Mouse (Mus musculus) gastrocnemius, adult 8-10 months (tissue): ENCODE measurements around the gene Aimp2. TPM values are rescaled to one million over a fixed set of nuclear protein-coding genes. Genes with fewer than 3 reads are reported as not detected.
A peak's percentile ranks its signal among the peaks of the same experiment; 100 is the strongest.

ENCODE experiments used
- DNase-seq, 2 experiments: peaks; one replicate each; pipeline ENCODE4 v3.0.0; 2022; ENCODE audit warnings: low spot score in 2 of 2
- total RNA-seq, 4 experiments: library from RNA; stranded (reverse); gene quantifications; 2 replicates each; pipeline ENCODE4 v1.2.4; 2022

Aimp2 gene
- 100 to 1,000 TPM in 2 of 4 experiments, 10 to 100 TPM in 2; 84.3 to 140 (median 99.9) TPM for total RNA-seq

DNA sequence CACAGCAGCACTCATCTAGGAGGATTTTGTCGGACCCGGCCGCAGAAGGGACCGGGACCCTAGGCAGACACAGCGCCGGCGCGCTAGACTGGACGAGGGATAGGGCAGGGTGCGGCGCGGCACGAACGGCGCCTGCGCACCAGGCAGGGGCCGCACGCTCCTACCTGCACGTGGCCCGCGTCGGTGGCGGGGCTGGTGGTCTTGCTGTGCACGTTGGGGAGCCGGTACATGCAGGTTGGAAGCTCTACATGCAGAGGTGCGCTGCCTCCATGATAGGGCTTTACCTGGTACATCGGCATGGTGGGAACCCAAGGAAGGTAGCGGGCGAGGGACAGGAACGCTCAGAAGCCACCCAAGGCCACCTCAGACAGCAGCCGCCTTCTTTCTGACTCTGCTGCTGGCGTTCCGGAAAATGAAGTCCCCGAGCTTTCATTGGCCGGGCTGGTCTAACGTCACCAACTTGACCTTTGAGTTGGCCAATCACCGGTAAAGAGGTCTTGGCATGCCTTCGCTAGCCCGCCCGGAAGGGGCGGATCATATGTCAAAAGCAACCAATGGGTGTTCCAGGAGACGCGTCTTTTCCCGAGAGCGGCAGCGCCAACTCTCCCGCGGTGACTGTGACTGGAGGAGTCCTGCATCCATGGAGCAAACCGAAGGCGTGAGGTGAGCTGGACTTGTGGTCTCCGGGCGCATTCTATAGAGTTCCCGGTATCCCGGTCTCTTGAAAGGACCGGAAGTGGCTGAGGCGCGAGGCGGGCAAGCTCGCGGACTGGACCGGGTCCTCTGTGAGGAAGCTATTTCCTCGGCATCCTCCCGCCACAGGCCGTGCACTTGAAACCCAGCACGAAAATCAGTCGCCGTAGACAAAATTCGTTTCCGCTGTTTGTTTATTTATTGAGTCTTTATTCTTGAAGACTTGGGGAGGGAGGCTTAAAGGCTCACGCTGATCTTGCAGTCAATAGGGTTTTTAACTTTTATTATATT, at the start of gene Aimp2, which contains the start of gene Pms2:
Gene Aimp2 (minus strand): TSS at position 431 of the 984 bp plus-strand sequence.
Gene Pms2 (plus strand): TSS at position 548 of the 984 bp plus-strand sequence.
- DNase-seq, result peak; percentile 93 to 96

- no peak for DNase-seq
These were observed 47.5 kb upstream of the Aimp2 start for GRCm38 (mm10) chr5:143957101-143957500.

DNA sequence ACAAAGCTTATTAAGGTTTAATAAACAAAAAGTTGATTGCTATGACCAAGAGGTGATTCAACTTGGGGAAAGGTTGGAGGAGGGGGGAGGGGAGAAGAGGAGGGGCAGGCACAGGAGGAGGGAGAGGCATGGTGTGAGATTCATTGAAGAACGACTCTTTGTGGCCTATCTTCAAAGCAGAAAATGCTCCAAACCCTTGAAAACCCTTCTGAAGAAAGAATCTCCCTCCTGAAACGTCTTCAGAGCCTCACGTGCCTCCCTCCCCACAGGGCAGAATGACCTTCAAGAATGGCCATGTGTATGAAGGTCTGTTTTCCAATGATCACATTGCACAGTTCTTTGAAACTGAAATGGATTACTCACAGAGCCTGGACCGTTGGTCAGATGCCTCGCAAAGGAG, 40.4 kb upstream of the Aimp2 start:
- no peak for DNase-seq

GRCm38 (mm10) chr5:143948361-143948760, 38.7 kb upstream of the Aimp2 start:
- no peak for DNase-seq

DNA sequence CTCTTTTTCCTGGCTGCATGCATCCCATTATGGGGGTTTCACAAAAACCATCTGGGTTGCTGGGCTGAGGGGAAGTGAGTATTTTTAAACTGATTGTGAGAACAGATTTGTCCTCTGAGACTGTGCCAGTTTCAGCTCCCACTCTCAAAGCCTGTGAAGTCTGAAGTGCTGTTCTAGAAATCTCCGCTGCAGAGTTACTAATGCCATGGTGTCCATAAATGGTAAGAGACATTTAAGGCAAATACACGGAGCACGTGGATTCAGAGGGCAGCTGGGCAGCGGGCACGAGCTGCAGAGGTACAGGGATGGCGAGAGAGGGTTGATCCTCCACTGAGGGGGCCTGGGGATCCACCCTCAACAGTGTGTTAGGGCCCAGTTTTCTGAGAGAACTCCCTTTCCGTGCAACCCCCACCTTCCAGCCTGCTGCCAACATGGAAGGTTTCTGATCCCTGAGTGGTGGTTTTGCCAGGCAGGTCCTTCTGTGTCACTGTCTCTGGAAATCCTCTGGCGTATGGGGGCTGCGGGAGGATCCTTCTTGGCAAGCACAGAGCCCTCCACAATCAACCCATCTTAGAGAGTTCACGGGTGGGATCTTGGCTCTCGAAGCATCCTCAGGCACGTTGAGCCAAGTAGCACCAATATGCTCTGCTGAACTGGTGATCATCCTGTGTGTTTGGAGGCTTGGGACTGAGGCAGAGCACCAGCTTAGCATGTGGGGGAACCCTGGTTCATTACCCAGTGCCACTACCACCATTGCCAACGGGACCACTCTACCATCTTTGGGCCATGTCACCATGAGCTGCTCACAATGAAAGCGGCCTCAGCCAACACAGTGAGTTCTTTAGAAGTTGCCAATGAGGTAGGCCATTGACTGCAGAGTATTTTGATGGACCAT, 33.8 kb upstream of the Aimp2 start:
- no peak for DNase-seq

DNA sequence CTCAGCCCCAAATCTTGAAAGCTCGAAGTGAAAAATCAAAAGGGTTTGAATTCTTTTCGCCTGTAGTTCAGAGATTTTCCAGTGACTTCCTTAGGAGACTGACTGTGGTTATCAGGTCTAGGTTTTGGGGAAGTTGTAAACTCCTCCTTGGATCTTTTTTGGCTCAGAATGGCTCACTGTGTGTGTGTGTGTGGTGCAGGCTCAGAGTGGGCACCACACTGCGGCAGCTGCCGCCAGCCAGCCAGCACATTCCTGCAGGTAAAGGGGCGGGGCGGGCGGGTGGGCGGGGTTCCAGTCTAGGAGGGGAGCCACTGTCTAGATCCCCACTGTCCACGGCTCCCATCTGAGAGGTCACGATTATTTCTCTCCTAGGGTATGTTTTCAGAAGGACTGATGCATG, 31.9 kb upstream of the Aimp2 start:
- no peak for DNase-seq

- no peak for DNase-seq
These were observed 26.5 kb upstream of the Aimp2 start for GRCm38 (mm10) chr5:143936156-143936555.

GRCm38 (mm10) chr5:143933875-143934274, 24.2 kb upstream of the Aimp2 start:
- DNase-seq, result no peak

GRCm38 (mm10) chr5:143933414-143933813, 23.8 kb upstream of the Aimp2 start:
- DNase-seq, result no peak

GRCm38 (mm10) chr5:143932831-143933230, 23.2 kb upstream of the Aimp2 start, which contains the start of gene Rsph10b:
Gene Rsph10b (plus strand): TSS chr5:143933035.
- no peak for DNase-seq

- no peak for DNase-seq
These were observed 22.4 kb upstream of the Aimp2 start for GRCm38 (mm10) chr5:143931863-143932580.

DNA sequence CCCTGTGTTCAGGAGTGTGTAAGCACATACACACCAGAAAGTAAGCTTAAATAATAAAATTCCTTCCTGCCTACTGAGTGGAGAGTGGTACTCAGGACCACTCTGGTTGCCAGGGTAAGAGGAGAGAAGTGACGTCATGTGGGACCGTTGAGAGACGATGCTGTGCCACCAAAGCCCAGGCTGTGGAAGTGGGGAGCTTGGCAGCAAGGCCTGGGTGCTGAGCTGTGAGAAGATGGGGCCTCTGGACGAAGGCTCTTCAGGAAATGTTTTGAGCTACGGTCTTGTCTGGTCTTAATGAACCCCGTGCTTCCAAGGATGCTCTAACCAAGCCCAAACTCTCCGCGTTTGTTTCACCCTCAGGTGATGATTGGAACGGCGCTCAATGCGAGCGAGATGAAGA, 21.0 kb upstream of the Aimp2 start:
- DNase-seq, result no peak

DNA sequence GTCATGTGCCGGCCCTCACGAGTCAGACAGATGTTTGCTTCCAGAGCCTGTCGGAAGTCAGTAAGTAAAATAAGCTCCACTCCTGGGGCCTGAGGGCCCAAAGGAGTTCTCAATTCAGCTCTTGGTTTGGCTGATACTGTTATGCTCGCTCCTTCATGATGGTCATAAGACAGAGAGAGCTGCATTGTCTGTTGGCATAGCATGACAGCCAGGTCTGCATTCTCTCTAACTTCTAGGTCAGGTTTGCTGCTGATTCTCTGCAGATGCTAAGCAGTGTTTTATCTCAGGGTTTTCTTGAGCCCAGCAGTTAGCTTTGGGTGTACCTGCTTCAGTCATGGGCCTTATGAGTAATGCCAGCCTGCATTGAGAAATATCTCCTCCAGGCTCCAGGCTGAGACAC, 19.6 kb upstream of the Aimp2 start:
- no peak for DNase-seq

DNA sequence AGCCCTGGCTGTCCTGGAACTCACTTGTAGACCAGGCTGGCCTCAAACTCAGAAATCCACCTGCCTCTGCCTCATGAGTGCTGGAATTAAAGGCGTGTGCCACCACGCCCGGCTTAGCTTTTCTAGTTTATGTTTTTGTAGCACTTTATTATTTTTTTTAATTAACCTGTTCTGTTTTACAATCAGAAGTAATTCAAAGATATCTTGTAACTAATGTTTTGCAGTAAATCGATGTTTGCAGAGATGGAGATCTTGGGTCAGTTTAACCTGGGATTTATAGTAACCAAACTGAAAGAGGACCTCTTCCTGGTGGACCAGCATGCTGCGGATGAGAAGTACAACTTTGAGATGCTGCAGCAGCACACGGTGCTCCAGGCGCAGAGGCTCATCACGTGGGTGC, 18.2 kb upstream of the Aimp2 start, which contains the start of gene Gm42421:
Gene Gm42421 (plus strand): TSS at position 301 of the 400 bp plus-strand sequence.
- no peak for DNase-seq

DNA sequence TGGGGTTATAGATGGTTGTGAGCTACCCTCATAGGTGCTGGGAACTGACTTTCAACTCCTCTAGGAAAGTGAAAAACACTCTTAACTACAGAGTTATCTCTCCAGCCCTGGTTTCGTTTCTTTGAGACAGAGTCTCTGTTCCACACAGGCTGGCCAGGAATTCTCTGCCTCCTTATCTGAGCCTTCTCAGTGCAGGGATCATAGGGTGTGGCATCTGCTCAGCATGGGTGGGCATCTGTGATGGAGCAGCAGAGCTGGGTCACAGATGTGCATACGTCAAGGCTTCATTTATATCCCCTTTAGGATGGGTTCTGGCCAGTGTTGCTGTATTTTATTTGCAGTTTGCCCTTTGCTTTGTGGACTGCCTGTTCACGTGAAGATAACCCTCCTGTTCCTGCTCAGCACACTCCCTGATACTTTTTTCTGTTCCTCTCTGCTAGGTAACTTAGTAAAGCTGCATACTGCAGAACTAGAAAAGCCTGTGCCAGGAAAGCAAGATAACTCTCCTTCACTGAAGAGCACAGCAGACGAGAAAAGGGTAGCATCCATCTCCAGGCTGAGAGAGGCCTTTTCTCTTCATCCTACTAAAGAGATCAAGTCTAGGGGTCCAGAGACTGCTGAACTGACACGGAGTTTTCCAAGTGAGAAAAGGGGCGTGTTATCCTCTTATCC, 15.3 kb upstream of the Aimp2 start:
- no peak for DNase-seq

GRCm38 (mm10) chr5:143918120-143918519, 8.5 kb upstream of the Aimp2 start:
- DNase-seq, result no peak

DNA sequence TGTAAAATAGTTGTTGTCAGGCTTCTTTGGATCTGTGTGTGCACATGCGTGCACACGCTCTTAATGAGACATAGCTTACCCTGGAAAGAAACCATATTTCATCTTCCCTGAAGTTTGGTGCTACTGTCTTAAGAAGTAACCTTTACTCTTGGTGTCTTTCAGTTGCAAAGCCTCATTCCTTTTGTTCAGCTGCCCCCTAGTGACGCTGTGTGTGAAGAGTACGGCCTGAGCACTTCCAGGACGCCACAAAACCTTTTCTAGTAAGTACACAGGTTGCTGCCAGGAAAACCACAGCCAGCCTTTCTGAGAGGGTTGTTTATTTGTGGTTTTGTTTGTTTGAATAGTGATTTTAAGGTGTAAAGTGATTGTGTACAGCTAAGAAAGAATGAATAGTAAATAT, 7.8 kb upstream of the Aimp2 start:
- DNase-seq, result peak; percentile 23 to 46

DNA sequence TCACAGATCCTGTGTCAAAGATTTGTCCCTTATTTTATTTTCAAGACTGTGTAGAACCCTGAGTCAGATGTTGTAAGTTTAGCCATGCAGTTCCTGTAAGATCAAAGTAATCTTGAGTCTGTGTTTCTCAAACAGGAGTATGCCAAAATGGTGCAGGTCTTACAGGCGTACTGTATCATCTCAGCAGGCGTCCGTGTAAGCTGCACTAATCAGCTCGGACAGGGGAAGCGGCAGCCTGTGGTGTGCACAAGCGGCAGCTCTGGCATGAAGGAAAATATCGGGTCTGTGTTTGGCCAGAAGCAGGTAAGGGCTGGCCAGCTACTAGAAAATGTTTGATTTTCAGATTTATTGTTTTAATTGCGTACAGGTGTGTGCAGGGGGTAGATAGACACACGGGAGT, 6.6 kb upstream of the Aimp2 start:
- no peak for DNase-seq

DNA sequence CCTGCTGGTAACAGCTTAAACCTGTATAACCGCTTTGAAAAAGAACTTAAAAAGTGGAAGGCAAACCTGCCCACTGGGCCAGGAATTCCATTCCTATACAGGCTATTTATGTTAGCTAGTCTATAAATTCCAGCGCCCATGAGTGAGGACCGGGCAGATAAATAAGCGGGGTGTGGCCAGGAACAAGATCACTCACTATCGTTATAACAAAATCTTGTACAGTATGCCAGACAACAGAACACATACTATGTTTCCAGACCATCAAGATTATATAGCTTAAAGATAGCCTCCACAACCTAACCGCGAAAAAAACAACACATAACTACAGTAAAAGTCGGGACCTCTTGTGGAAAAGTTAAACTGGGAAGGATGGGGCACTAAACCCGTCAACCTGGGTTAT, 721 bp downstream of the Aimp2 start:
- no peak for DNase-seq

- no peak for DNase-seq
These were observed 3.2 kb downstream of the Aimp2 start for GRCm38 (mm10) chr5:143906429-143906828.
